Mouse (Mus musculus) midbrain, embryonic 15.5 days (tissue): ENCODE results near the gene Slc9c1. TPM values are rescaled to one million over a fixed set of nuclear protein-coding genes. Genes with fewer than 3 reads are reported as not detected.
"Not testable (repeated sequence)": the region's sequence is repeated elsewhere in the genome, so short reads cannot be mapped to it uniquely, and the experiment has no call there.

Experiments used
- ATAC-seq: fragments of 200-750 bp; cut with Nextera tagmentation; replicated peaks from 2 replicates; pipeline ENCODE4 v1.8.0; 2017; ENCODE audit warnings: moderate TSS enrichment
- H3K27ac ChIP-seq: fragments of 300-500 bp; sonication (generic); 2 replicates; pipeline ENCODE4 v1.5.1; 2015; ENCODE audit warnings: mild to moderate bottlenecking, inconsistent platforms
- H3K27me3 ChIP-seq: fragments of 300-500 bp; sonication (generic); replicated peaks from 2 replicates; pipeline ENCODE4 v1.6.1; 2015; ENCODE audit warnings: inconsistent platforms
- H3K36me3 ChIP-seq: fragments of 300-500 bp; sonication (generic); replicated peaks from 2 replicates; pipeline ENCODE4 v1.6.1; 2015; ENCODE audit warnings: inconsistent platforms
- H3K4me1 ChIP-seq: fragments of 300-500 bp; sonication (generic); 2 replicates; pipeline ENCODE4 v1.6.1; 2015; ENCODE audit warnings: inconsistent platforms
- H3K4me2 ChIP-seq: fragments of 300-500 bp; sonication (generic); 2 replicates; pipeline ENCODE4 v1.6.1; 2015; ENCODE audit warnings: inconsistent platforms, mild to moderate bottlenecking, moderate library complexity
- H3K4me3 ChIP-seq: fragments of 300-500 bp; sonication (generic); 2 replicates; pipeline ENCODE4 v1.5.1; 2015; ENCODE audit warnings: mild to moderate bottlenecking, inconsistent platforms
- H3K9ac ChIP-seq: fragments of 300-500 bp; sonication (generic); 2 replicates; pipeline ENCODE4 v1.6.1; 2015; ENCODE audit warnings: mild to moderate bottlenecking, inconsistent platforms
- H3K9me3 ChIP-seq: fragments of 300-500 bp; sonication (generic); 2 replicates; pipeline ENCODE4 v1.6.1; 2016; ENCODE audit warnings: inconsistent platforms
- WGBS: fragments of 180-500 bp; shearing (Covaris S2); methylation state at CpG from one replicate; pipeline ENCODE4 v1.1.7; 2015; ENCODE audit warnings: mixed read lengths; 5-methylcytosine and 5-hydroxymethylcytosine counted together
- polyA plus RNA-seq: library from polyadenylated mRNA; unstranded; fragments of >200 nt; fragmentation: Nextera tagmentation; extraction: Ambion mirVana; gene quantifications from 2 replicates; pipeline ENCODE4 v1.2.1, GENCODE M21; 2015

Slc9c1 gene
- not detected in 2 replicates for polyA plus RNA-seq

DNA sequence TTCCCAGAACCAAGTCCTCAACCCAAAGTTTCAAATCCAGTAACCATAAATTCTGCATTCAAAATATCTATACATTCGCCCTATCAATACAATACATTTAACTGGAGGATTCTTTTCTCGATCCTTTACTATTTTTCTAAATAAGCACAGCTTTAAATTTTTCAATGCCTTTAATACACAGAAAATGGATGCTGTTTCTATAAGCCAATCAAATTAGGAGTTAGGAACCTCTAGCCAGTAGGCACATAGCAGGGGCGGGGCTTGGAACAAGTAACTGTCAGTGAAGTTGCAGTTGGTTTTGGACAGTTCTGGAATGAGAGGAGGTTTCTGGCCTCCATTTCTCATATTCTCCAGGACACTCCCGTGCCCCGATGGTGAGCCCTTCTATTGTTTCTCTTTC is at the start of gene Slc9c1:
Gene Slc9c1, plus strand, starts transcription at position 301 of the 400 bp plus-strand sequence.
- no peak for ATAC-seq
- Histone ChIP-seq H3K4me1 (no peaks in the 10 kb centered on the region), H3K9ac (no peak within 1 kb of the TSS), H3K4me2 (no peak within 1 kb of the TSS), H3K9me3 (no peaks in the 10 kb centered on the region), H3K4me3 (no peak within 1 kb of the TSS), H3K36me3 (no peaks in the 10 kb centered on the region), H3K27ac (no peak within 1 kb of the TSS), H3K27me3 (no peaks in the 10 kb centered on the region)
- 96% methylated on average over 5 of the region's 5 CpGs for WGBS

DNA sequence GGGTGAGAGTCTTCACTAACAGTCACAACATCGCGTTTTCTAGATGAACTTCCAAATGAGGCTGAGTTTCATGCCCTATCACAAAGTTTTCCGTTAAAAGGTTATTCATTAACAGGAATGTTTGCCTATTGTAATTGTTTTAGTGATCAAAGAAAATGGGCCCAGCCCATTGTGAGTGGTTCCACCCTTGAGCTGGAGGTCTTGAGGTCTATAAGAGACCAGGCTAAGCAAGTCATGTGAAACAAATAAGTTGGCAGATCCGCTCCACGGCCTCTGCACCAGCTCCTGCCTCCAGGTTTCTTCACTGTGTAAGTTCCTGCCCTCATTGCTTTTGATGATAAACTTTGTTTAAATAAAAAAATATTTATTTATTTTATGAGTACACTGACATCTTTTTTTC is 42.2 kb upstream of the Slc9c1 start, which contains the start of gene Gm609:
Gene Gm609, minus strand, starts transcription at position 43 of the 400 bp plus-strand sequence.
- H3K4me1 ChIP-seq: no peaks in the 10 kb centered on the region
- no peaks in the 10 kb centered on the region for H3K27me3 ChIP-seq
- no peak within 1 kb of the TSS for H3K4me3 ChIP-seq
- 79% methylated on average over 5 of the region's 5 CpGs for WGBS
- no peak within 1 kb of the TSS for H3K4me2 ChIP-seq
- H3K36me3 ChIP-seq: no peaks in the 10 kb centered on the region
- H3K9ac ChIP-seq: no peak within 1 kb of the TSS
- H3K9me3 ChIP-seq: no peaks in the 10 kb centered on the region
- ATAC-seq: no peak
- H3K27ac ChIP-seq: no peak within 1 kb of the TSS

DNA sequence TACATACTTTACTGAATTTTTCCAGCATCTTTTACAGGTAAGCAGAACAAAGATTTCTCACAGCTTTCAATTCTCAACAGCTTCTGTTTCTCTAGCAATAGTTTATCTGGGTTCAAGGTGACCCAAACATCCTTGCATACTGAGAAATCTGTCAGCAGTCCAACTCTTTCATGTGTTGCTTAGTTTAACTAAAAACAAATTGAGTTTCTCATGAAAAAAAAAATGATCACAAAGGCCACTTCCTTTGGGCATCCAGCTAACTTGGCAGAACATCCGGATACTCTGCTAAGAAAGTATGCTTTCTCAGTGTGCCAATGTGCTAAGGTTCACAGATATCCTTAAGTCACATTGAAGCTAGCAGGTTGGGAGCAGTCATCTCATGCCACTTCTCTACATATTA is 39.8 kb upstream of the Slc9c1 start:
- ATAC-seq: no peak
- 80% methylated on average over 1 of the region's 1 CpGs for WGBS
- Histone ChIP-seq H3K36me3 (no peaks in the 10 kb centered on the region), H3K4me2 (no peak overlapping the region), H3K9me3 (no peaks in the 10 kb centered on the region), H3K9ac (no peak overlapping the region), H3K4me3 (no peak overlapping the region), H3K27me3 (no peaks in the 10 kb centered on the region), H3K4me1 (no peaks in the 10 kb centered on the region), H3K27ac (no peak overlapping the region)

DNA sequence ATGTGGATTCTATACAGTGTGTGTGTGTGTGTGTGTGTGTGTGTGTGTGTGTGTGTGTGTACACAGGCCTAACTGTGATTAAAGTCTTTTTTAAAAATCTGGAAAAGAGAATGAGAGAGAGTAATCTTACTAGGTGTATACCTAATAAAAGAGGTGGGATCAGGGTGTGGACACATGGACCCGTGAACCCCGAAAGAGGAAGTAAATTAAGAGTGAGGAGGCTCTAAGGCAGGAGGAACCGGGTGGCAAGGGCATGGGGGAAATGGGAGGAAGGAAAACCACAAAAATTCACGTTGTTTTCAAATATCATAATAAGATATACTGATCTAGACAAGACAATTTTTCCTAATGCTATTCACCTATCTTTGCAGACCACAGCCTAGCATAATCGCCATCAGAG is 9.6 kb upstream of the Slc9c1 start:
- whole genome bisulfite sequencing: 82% methylated on average over 5 of the region's 5 CpGs
- H3K4me2 ChIP-seq: no peak overlapping the region

DNA sequence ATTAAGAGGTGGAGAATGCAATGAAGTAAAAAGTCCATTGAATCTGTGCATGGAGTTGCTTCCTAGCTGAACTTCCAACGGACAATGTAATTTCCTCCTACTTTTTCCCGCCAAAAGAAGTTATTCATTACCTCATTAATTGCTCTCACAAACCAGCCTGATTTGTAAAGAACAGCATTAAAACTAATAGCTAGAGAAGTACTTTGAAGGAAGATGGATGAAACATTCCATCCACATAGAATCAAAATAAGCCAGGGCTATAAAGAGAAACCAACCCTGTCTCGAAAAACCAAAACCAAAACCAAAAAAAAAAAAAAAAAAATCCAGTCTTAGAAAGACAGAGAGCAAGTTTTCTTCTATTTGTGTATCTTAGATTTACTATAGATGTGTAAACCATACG is 3.2 kb upstream of the Slc9c1 start, which contains the start of gene Gm17783:
Gene Gm17783, minus strand, starts transcription at position 101 of the 400 bp plus-strand sequence.
- Histone ChIP-seq H3K4me1 (no peaks in the 10 kb centered on the region), H3K36me3 (no peaks in the 10 kb centered on the region), H3K9ac (no peak within 1 kb of the TSS), H3K9me3 (no peaks in the 10 kb centered on the region), H3K27me3 (no peaks in the 10 kb centered on the region), H3K27ac (no peak within 1 kb of the TSS), H3K4me3 (no peak within 1 kb of the TSS), H3K4me2 (no peak within 1 kb of the TSS)
- no peak for ATAC-seq
- WGBS: 94% methylated on average over 4 of the region's 4 CpGs

More for the DNA sequence above, 9.6 kb upstream of the Slc9c1 start:
- no peaks in the 10 kb centered on the region for H3K9me3 ChIP-seq
- ATAC-seq: no peak
- H3K36me3 ChIP-seq: no peaks in the 10 kb centered on the region
- no peaks in the 10 kb centered on the region for H3K27me3 ChIP-seq
- no peaks in the 10 kb centered on the region for H3K4me1 ChIP-seq
- no peak overlapping the region for H3K4me3 ChIP-seq
- no peak overlapping the region for H3K27ac ChIP-seq
- no peak overlapping the region for H3K9ac ChIP-seq

DNA sequence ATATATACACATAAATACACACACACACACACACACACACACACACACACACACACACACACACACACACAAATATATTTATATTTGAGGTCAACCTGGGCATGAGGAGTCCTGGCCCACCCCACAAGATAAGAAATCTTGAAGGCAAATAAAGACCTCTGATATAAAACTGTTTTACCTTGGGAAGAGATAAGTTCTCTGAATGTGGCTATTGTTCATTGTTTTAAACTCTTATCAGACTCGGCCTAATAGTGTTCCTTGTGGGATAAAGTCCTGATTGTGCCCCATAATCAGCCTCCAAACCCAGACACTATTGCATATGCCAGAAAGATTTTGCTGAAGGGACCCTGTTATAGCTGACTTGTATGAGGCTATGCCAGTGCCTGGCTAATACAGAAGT is 3.2 kb downstream of the Slc9c1 start:
- H3K4me2 ChIP-seq, ATAC-seq, H3K9me3 ChIP-seq, H3K9ac ChIP-seq, H3K36me3 ChIP-seq, H3K27me3 ChIP-seq, H3K4me1 ChIP-seq, H3K27ac ChIP-seq, H3K4me3 ChIP-seq: not testable (repeated sequence)
- WGBS: 87% methylated on average over 1 of the region's 1 CpGs

DNA sequence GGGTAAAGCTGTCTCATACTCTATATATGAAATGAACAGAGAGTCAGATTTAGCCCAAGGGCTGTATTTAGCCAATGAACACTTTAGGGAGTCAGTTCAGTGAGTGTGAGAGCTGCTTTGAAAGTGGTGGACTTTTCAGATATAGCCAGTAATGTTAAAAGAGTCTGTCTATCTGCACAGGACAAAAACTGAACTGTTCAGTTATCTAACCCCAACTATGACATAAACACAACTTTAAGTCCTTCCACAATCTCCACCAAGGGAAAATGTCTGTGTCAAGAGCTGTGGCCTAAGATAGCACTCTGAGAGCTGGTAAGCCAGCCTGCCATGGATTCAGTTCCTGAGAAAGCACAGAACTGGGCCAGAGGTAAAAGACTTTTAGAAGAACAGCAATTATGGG is 7.0 kb downstream of the Slc9c1 start:
- H3K4me3 ChIP-seq: no peak overlapping the region
- H3K9ac ChIP-seq: no peak overlapping the region
- H3K4me2 ChIP-seq: no peak overlapping the region
- H3K27ac ChIP-seq: no peak overlapping the region
- no peaks in the 10 kb centered on the region for H3K9me3 ChIP-seq
- H3K4me1 ChIP-seq: no peaks in the 10 kb centered on the region
- H3K36me3 ChIP-seq: no peaks in the 10 kb centered on the region
- no peak for ATAC-seq
- H3K27me3 ChIP-seq: no peaks in the 10 kb centered on the region

DNA sequence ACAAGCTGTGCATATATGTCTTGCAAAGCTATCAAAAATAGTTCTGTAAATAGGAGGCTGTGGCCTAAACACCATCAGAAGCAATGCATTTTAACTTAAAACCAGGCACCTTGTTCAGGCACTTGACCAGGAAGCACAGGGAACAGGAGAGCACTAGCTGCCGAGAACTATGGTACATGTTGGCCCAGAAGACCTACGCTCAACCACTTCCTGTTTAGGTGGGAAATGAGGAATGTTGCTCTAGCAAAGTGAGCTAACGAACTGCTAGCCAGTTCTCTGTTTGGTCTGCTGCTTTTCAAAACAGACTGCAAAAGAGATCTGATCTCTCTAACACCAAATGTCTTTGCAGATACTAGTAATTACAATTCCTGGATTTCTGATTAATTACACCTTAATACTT is 9.2 kb downstream of the Slc9c1 start:
- H3K4me2 ChIP-seq: no peak overlapping the region
- no peak for ATAC-seq
- WGBS: 82% methylated on average over 3 of the region's 3 CpGs
- no peaks in the 10 kb centered on the region for H3K36me3 ChIP-seq
- H3K4me3 ChIP-seq: no peak overlapping the region
- H3K9ac ChIP-seq: no peak overlapping the region
- no peaks in the 10 kb centered on the region for H3K4me1 ChIP-seq
- no peak overlapping the region for H3K27ac ChIP-seq
- H3K9me3 ChIP-seq: no peaks in the 10 kb centered on the region
- no peaks in the 10 kb centered on the region for H3K27me3 ChIP-seq

DNA sequence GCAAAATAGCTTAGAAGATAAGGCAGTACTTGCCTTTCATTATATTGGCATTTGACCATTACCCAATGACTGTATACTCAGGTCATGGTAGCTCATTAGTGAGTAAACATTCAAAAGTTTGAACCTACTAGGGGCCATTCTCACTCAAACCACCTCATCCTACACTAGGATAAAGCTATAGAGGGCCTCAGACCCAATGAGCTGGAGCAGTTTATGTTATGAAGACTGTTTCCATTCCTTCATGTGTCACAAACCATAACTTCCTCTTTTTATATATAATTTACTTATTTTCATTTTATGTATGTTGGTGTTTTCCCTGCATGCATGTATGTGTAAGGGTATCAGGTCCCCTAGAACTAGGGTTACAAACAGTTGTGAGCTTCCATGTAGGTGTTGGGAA is 12.9 kb downstream of the Slc9c1 start:
- no peaks in the 10 kb centered on the region for H3K27me3 ChIP-seq
- no peak overlapping the region for H3K4me3 ChIP-seq
- ATAC-seq: no peak
- H3K9ac ChIP-seq: no peak overlapping the region
- H3K4me2 ChIP-seq: no peak overlapping the region
- no peaks in the 10 kb centered on the region for H3K36me3 ChIP-seq
- H3K9me3 ChIP-seq: no peaks in the 10 kb centered on the region
- no peaks in the 10 kb centered on the region for H3K4me1 ChIP-seq
- no peak overlapping the region for H3K27ac ChIP-seq

DNA sequence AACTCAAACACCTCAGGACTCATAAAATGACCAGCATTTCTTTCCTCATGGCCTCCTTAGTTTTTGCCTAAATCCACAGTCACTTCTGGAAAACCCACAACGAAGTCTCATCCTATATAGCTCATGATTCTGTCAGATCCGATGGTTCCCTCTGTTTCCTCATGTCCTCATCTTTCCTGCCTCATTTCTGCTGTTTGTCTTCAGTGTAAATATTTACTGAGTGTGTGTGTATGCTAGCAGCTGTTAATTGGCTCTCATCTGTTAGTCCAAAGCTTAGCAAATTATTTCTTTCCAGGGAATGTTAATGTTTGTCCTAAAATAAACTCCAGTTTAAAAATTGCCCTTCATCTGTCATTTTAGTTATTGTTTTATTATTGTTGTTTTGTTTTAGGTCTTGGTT is 16.5 kb downstream of the Slc9c1 start:
- Histone ChIP-seq H3K9me3 (no peaks in the 10 kb centered on the region), H3K9ac (no peak overlapping the region), H3K27me3 (no peaks in the 10 kb centered on the region), H3K27ac (no peak overlapping the region), H3K4me1 (no peaks in the 10 kb centered on the region), H3K36me3 (no peaks in the 10 kb centered on the region), H3K4me2 (no peak overlapping the region), H3K4me3 (no peak overlapping the region)
- WGBS: 85% methylated on average over 2 of the region's 2 CpGs
- no peak for ATAC-seq

DNA sequence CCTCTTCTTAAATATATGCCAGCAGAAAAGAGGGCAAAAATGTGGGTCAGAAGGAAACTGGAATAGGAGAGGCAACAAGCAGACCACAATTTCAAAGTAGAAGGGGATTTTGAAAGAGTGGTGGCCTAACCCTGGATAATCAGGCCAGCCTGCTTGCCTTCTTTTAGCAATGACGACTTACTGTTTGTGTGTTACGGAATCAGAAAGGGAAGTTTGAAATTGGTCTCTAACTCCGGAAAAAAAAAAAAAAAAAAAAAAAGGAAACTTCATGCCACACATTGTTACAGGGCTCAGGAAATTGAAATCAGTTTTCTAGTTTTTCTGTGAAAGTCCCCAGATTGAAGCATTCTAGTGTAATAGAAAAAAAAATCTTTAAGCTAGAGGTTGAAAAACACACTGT is 26.6 kb downstream of the Slc9c1 start:
- WGBS: 65% methylated on average over 3 of the region's 3 CpGs
- ATAC-seq: no peak
- H3K9ac ChIP-seq: no peak overlapping the region
- no peak overlapping the region for H3K4me3 ChIP-seq
- H3K4me1 ChIP-seq: no peaks in the 10 kb centered on the region
- no peak overlapping the region for H3K27ac ChIP-seq
- H3K36me3 ChIP-seq: no peaks in the 10 kb centered on the region
- no peak overlapping the region for H3K4me2 ChIP-seq
- no peaks in the 10 kb centered on the region for H3K9me3 ChIP-seq
- H3K27me3 ChIP-seq: no peaks in the 10 kb centered on the region

DNA sequence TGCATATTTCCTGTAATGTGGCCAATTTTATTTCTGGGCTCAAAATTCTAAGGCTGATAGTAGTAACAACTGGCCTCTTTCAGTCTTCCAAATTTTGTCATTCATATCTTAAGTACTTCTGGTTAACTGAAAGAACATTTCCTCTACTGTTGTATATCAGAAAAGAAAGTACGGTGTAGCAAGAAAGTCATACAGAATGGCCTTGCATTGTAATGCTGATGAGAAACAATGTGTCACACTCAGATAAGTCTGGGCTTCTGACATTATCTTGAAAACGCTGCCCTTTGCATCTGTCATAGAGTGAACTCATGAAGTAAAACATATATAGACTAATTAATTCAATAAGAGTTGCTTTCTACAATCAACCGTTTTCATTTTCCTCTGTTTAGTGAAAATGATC is 37.2 kb downstream of the Slc9c1 start:
- Histone ChIP-seq H3K4me1 (no peaks in the 10 kb centered on the region), H3K36me3 (no peaks in the 10 kb centered on the region), H3K27ac (no peak overlapping the region), H3K9ac (no peak overlapping the region), H3K27me3 (no peaks in the 10 kb centered on the region), H3K9me3 (no peaks in the 10 kb centered on the region), H3K4me3 (no peak overlapping the region), H3K4me2 (no peak overlapping the region)
- no peak for ATAC-seq
- WGBS: 85% methylated on average over 3 of the region's 3 CpGs

DNA sequence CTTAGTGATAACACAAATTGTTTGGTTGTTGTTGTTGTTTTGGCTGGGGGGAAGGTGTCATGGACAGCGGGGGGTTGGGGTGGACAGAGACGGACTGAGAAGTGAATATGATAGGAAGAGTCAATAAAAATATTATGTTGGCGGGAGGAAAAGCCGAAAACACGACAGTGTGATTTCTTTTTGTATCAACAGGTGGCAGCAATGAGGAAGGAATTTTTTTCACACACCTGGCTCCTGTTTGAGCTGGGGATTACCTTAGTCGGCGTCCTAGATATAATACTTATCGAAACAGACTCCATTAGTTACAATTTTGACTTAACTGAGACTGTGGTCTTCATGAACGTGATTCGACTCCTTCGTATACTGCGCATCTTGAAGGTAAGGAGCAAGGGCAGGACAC is 44.8 kb downstream of the Slc9c1 start:
- ATAC-seq: no peak
- no peak overlapping the region for H3K27ac ChIP-seq
- no peak overlapping the region for H3K9ac ChIP-seq
- no peak overlapping the region for H3K4me3 ChIP-seq
- no peaks in the 10 kb centered on the region for H3K36me3 ChIP-seq
- H3K4me2 ChIP-seq: no peak overlapping the region
- no peaks in the 10 kb centered on the region for H3K4me1 ChIP-seq
- H3K9me3 ChIP-seq: no peaks in the 10 kb centered on the region
- 70% methylated on average over 12 of the region's 12 CpGs for WGBS
- no peaks in the 10 kb centered on the region for H3K27me3 ChIP-seq

DNA sequence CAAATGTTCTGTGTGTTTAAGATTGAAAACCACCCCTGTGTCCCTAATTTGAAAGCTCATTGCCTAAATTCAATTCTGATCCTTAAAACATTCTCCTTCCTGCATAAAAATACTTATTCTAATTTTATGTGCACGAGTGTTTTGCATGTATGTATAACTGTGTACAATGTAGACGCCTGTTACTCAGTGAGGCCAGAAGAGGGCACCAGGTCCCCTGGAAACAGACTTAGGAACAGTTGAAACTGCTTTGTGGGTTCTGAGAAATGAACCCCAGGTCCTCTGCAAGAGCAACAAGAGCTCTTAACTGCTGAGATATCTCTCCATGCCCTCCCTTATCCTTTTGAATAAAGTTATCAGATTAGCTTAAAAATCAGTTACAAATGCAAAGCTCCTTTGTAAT is 47.4 kb downstream of the Slc9c1 start:
- Histone ChIP-seq H3K9ac (no peak overlapping the region), H3K9me3 (no peaks in the 10 kb centered on the region), H3K36me3 (no peaks in the 10 kb centered on the region), H3K27ac (no peak overlapping the region), H3K4me3 (no peak overlapping the region), H3K4me1 (no peaks in the 10 kb centered on the region), H3K4me2 (no peak overlapping the region), H3K27me3 (no peaks in the 10 kb centered on the region)
- ATAC-seq: no peak
- 37% methylated on average over 2 of the region's 2 CpGs for WGBS
